Comparison of ENCODE assay signal across 14 mouse cellular contexts in the genomic region with DNA sequence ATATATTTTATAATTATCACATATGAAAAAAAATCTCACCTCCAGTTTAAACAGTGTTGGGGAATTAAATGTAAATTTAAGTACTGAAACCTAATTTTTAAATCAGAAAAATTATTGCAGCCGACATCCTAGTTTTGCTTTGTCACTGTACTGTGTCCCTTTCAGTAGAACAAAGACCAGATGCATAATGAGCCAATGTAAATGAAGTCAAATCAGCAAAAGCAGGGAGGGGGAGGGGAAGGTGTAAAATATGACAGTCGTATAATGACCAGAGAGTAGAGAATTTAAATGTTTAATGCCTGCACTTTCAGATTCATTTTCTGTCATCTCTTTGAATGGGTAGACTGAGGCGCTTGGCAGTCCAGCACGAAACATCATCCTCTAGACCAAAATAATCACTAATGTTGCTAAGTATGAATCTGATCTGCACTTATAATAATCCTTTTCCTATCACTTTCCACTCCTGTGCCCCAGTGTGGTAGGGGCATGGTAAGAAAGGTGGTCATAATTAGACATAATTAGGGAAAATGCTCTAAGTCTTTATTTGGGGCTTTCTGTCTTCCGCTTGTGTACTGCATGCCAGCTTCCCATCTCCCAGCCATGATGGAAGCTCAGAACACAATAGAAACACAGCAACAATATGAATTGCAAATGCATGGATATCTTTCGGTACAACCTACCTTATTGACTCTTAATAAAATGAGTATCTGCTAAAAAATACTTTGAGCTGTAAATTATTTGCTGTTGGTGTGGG.
DNase-seq lines count a peak whose midpoint lies in the region; ATAC-seq lines count a peak whose summit lies in the region.
"Had no signal": no experiment of that assay in that cellular context is flagged by ENCODE, and none has a peak within 500 bp of the region (broad histone marks: within the 10 kb centered on the region; RNA-seq: fewer than 3 reads in every experiment).

No protein-coding gene starts in this region.

- no peaks in the 10 kb centered on the region for H3K36me3 ChIP-seq in forebrain, embryonic 15.5 days
- no peaks in the 10 kb centered on the region for H3K36me3 ChIP-seq in midbrain, embryonic 12.5 days
- H3K36me3 ChIP-seq in liver, embryonic 11.5 days (ENCODE audit: control insufficient read depth, insufficient read depth, low read length), result no peaks in the 10 kb centered on the region
- H3K36me3 ChIP-seq: heart, embryonic 12.5 days; kidney, embryonic 15.5 days; limb, embryonic 12.5 days had no signal

- peak; percentile 68 for DNase-seq in retina, postnatal 1 day
- no peak for DNase-seq in retina, embryonic 14.5 days (ENCODE audit: low spot score)
- no peak for DNase-seq in liver, embryonic 11.5 days (ENCODE audit: low spot score)
- DNase-seq: gastrocnemius, postnatal 36 days; lung, adult 18-20 months; thymus, postnatal 25 days had no signal

- peak overlapping the region; percentile 19; the same call in 1 of the 2 replicates for H3K4me2 ChIP-seq in forebrain, embryonic 15.5 days (replicated peaks)
- no peak overlapping the region for H3K4me2 ChIP-seq in midbrain, embryonic 12.5 days (replicated peaks)
- no peak overlapping the region for H3K4me2 ChIP-seq in liver, embryonic 11.5 days
- H3K4me2 ChIP-seq: heart, embryonic 12.5 days; kidney, embryonic 15.5 days; limb, embryonic 12.5 days had no signal

- ATAC-seq in forebrain, embryonic 15.5 days (replicated peaks), result peak; percentile 43; the same call in 1 of the 2 replicates
- 0 out of 2 replicates have a peak, but pooled peaks have one; percentile 14 for ATAC-seq in midbrain, embryonic 12.5 days (ENCODE audit: low FRiP score, low read depth)
- ATAC-seq in erythroid progenitor cell, adult 5-6 weeks (replicated peaks; ENCODE audit: low FRiP score, poor library complexity, severe bottlenecking), result no peak
- no peak for ATAC-seq in liver, embryonic 11.5 days (replicated peaks; ENCODE audit: low FRiP score)
- ATAC-seq in inflammation-experienced regulatory T-cells, adult 6 months, result no peak
- ATAC-seq: CD4-positive, CD25-positive, alpha-beta regulatory T cell, adult 4 months had no signal

- H3K27ac ChIP-seq in forebrain, embryonic 15.5 days (replicated peaks), result peak overlapping the region; percentile 85
- peak overlapping the region; percentile 77 for H3K27ac ChIP-seq in midbrain, embryonic 12.5 days (replicated peaks)
- H3K27ac ChIP-seq in liver, embryonic 11.5 days (ENCODE audit: low read depth, low read length), result no peak overlapping the region
- H3K27ac ChIP-seq: kidney, embryonic 15.5 days; limb, embryonic 12.5 days had no signal

- peak overlapping the region; percentile 28 for H3K9ac ChIP-seq in forebrain, embryonic 15.5 days (replicated peaks)
- H3K9ac ChIP-seq in midbrain, embryonic 12.5 days (replicated peaks), result no peak overlapping the region
- H3K9ac ChIP-seq in liver, embryonic 11.5 days (ENCODE audit: low read depth, low read length), result no peak overlapping the region
- H3K9ac ChIP-seq: heart, embryonic 12.5 days; kidney, embryonic 15.5 days; limb, embryonic 12.5 days had no signal

- H3K9me3 ChIP-seq in forebrain, embryonic 15.5 days, result no peaks in the 10 kb centered on the region
- H3K9me3 ChIP-seq in midbrain, embryonic 12.5 days, result no peaks in the 10 kb centered on the region
- H3K9me3 ChIP-seq in liver, embryonic 11.5 days (ENCODE audit: control insufficient read depth, low read length), result no peaks in the 10 kb centered on the region
- H3K9me3 ChIP-seq: heart, embryonic 12.5 days; kidney, embryonic 15.5 days; limb, embryonic 12.5 days had no signal

- H3K4me1 ChIP-seq in forebrain, embryonic 15.5 days, result peaks cover 24% of the 10 kb centered on the region
- H3K4me1 ChIP-seq in midbrain, embryonic 12.5 days, result peaks cover 13% of the 10 kb centered on the region
- H3K4me1 ChIP-seq in liver, embryonic 11.5 days (replicated peaks; ENCODE audit: control insufficient read depth, insufficient read depth, low read length), result no peaks in the 10 kb centered on the region
- H3K4me1 ChIP-seq: heart, embryonic 12.5 days; kidney, embryonic 15.5 days; limb, embryonic 12.5 days had no signal

- no peak overlapping the region for H3K4me3 ChIP-seq in forebrain, embryonic 15.5 days
- H3K4me3 ChIP-seq in midbrain, embryonic 12.5 days, result no peak overlapping the region
- no peak overlapping the region for H3K4me3 ChIP-seq in liver, embryonic 11.5 days (ENCODE audit: low read depth, low read length)
- H3K4me3 ChIP-seq: heart, embryonic 12.5 days; kidney, embryonic 15.5 days; limb, embryonic 12.5 days had no signal

- 35% methylated on average over 6 of the region's 6 CpGs for WGBS in forebrain, embryonic 15.5 days
- 54% methylated on average over 6 of the region's 6 CpGs for WGBS in midbrain, embryonic 12.5 days
- WGBS in liver, embryonic 11.5 days, result 80% methylated on average over 6 of the region's 6 CpGs

- H3K27me3 ChIP-seq in forebrain, embryonic 15.5 days, result no peaks in the 10 kb centered on the region
- no peaks in the 10 kb centered on the region for H3K27me3 ChIP-seq in midbrain, embryonic 12.5 days
- no peaks in the 10 kb centered on the region for H3K27me3 ChIP-seq in liver, embryonic 11.5 days (replicated peaks; ENCODE audit: control insufficient read depth, insufficient read depth, low read length)
- H3K27me3 ChIP-seq: heart, embryonic 12.5 days; kidney, embryonic 15.5 days; limb, embryonic 12.5 days had no signal

Comparison
In these comparisons a context has a peak if more than half of its experiments do, and no peak if none do; other contexts are left out.
1. ATAC-seq: peak in forebrain, embryonic 15.5 days (single experiment) and midbrain, embryonic 12.5 days (single experiment); none in erythroid progenitor cell, adult 5-6 weeks (single experiment), liver, embryonic 11.5 days (single experiment) and inflammation-experienced regulatory T-cells, adult 6 months (single experiment).